Mouse (Mus musculus): ENCODE measurements around the gene Elac2. TPM values are rescaled to one million over a fixed set of nuclear protein-coding genes. Genes with fewer than 3 reads are reported as not detected.

The Elac2 gene
- polyA plus RNA-seq, 1 experiment from 2014 or later: 25.2 TPM

GRCm38 (mm10) chr11:64971471-64971988 is 7.3 kb upstream of the Elac2 start:
- H3K4me2 ChIP-seq: no peak overlapping the region
- 65% methylated on average over 3 of the region's 3 CpGs for WGBS
- no peak overlapping the region for H3K4me3 ChIP-seq
- no peaks in the 10 kb centered on the region for H3K9me3 ChIP-seq (replicated peaks)
- H3K9ac ChIP-seq: no peak overlapping the region
- no peaks in the 10 kb centered on the region for H3K4me1 ChIP-seq (replicated peaks)
- no peak for ATAC-seq (ENCODE audit: insufficient number of reproducible peaks, low FRiP score)
- no peaks in the 10 kb centered on the region for H3K36me3 ChIP-seq
- peaks cover 18% of the 10 kb centered on the region for H3K27me3 ChIP-seq (replicated peaks)
- H3K27ac ChIP-seq (ENCODE audit: poor library complexity, severe bottlenecking): no peak overlapping the region

GRCm38 (mm10) chr11:64972418-64972817 is 6.4 kb upstream of the Elac2 start:
- H3K9ac ChIP-seq: no peak overlapping the region
- H3K9me3 ChIP-seq (replicated peaks): no peaks in the 10 kb centered on the region
- ATAC-seq (ENCODE audit: insufficient number of reproducible peaks, low FRiP score): no peak
- 65% methylated on average over 2 of the region's 2 CpGs for WGBS
- no peaks in the 10 kb centered on the region for H3K4me1 ChIP-seq (replicated peaks)
- H3K27ac ChIP-seq (ENCODE audit: poor library complexity, severe bottlenecking): no peak overlapping the region
- H3K36me3 ChIP-seq: no peaks in the 10 kb centered on the region
- no peak overlapping the region for H3K4me2 ChIP-seq
- no peak overlapping the region for H3K4me3 ChIP-seq
- peaks cover 22% of the 10 kb centered on the region for H3K27me3 ChIP-seq (replicated peaks)

GRCm38 (mm10) chr11:64979489-64979845 is 629 bp downstream of the Elac2 start:
- WGBS: 7% methylated on average over 9 of the region's 9 CpGs
- Histone ChIP-seq H3K9ac (peak overlapping the region; percentile 89), H3K4me3 (peak overlapping the region; percentile 96), H3K4me1 (replicated peaks) (peaks cover 13% of the 10 kb centered on the region), H3K27me3 (replicated peaks) (peaks cover 10% of the 10 kb centered on the region), H3K36me3 (peaks cover 34% of the 10 kb centered on the region), H3K4me2 (peak overlapping the region; percentile 93), H3K9me3 (replicated peaks) (no peaks in the 10 kb centered on the region), H3K27ac (ENCODE audit: poor library complexity, severe bottlenecking) (no peak overlapping the region)
- no peak for ATAC-seq (ENCODE audit: insufficient number of reproducible peaks, low FRiP score)

GRCm38 (mm10) chr11:64988556-64988955 is 9.7 kb downstream of the Elac2 start:
- Histone ChIP-seq H3K4me2 (no peak overlapping the region), H3K4me1 (replicated peaks) (no peaks in the 10 kb centered on the region), H3K9me3 (replicated peaks) (no peaks in the 10 kb centered on the region), H3K36me3 (peaks cover 86% of the 10 kb centered on the region), H3K4me3 (no peak overlapping the region), H3K27me3 (replicated peaks) (no peaks in the 10 kb centered on the region), H3K9ac (no peak overlapping the region), H3K27ac (ENCODE audit: poor library complexity, severe bottlenecking) (no peak overlapping the region)
- 73% methylated on average over 2 of the region's 2 CpGs for WGBS
- no peak for ATAC-seq (ENCODE audit: insufficient number of reproducible peaks, low FRiP score)

- no peak overlapping the region for H3K4me2 ChIP-seq
- H3K4me1 ChIP-seq (replicated peaks): no peaks in the 10 kb centered on the region
- no peaks in the 10 kb centered on the region for H3K27me3 ChIP-seq (replicated peaks)
- no peaks in the 10 kb centered on the region for H3K9me3 ChIP-seq (replicated peaks)
- no peak overlapping the region for H3K9ac ChIP-seq
- H3K27ac ChIP-seq (ENCODE audit: poor library complexity, severe bottlenecking): no peak overlapping the region
- 87% methylated on average over 3 of the region's 3 CpGs for WGBS
- peaks cover 91% of the 10 kb centered on the region for H3K36me3 ChIP-seq
- H3K4me3 ChIP-seq: no peak overlapping the region
- ATAC-seq (ENCODE audit: insufficient number of reproducible peaks, low FRiP score): no peak
These were observed 19.6 kb downstream of the Elac2 start for GRCm38 (mm10) chr11:64998439-64998838.

DNA sequence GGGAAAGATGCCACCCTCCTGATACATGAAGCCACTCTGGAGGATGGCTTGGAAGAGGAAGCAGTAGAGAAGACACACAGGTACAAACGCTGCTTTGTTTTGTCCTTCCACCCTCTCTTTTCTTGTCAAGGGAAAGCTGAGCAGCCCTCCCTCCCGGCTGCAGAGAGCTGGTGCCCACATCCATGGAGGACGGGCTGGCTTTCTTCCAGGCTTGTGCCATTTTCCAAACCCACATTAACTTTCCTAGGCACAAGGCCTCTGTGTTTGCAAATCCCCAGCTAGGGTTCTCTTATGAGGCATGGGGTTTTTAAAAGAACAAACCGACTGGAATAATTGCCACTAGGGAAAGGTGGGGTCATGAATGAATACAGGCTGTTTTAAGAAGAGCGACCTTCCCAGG is 20.8 kb downstream of the Elac2 start:
- Histone ChIP-seq H3K9ac (no peak overlapping the region), H3K27ac (ENCODE audit: poor library complexity, severe bottlenecking) (no peak overlapping the region), H3K4me1 (replicated peaks) (no peaks in the 10 kb centered on the region), H3K36me3 (peaks cover 89% of the 10 kb centered on the region), H3K9me3 (replicated peaks) (no peaks in the 10 kb centered on the region), H3K4me2 (no peak overlapping the region), H3K27me3 (replicated peaks) (no peaks in the 10 kb centered on the region), H3K4me3 (no peak overlapping the region)
- ATAC-seq (ENCODE audit: insufficient number of reproducible peaks, low FRiP score): no peak
- WGBS: 87% methylated on average over 5 of the region's 5 CpGs

- WGBS: 92% methylated on average over 14 of the region's 14 CpGs
These were observed 22.9 kb downstream of the Elac2 start for GRCm38 (mm10) chr11:65001729-65002128.

GRCm38 (mm10) chr11:65003611-65004010 is 24.8 kb downstream of the Elac2 start:
- ATAC-seq (ENCODE audit: insufficient number of reproducible peaks, low FRiP score): no peak
- Histone ChIP-seq H3K4me1 (replicated peaks) (peaks cover 13% of the 10 kb centered on the region; the same call in 1 of the 2 replicates), H3K27ac (ENCODE audit: poor library complexity, severe bottlenecking) (no peak overlapping the region), H3K4me2 (no peak overlapping the region), H3K27me3 (replicated peaks) (no peaks in the 10 kb centered on the region), H3K9ac (no peak overlapping the region), H3K4me3 (no peak overlapping the region), H3K36me3 (peaks cover 64% of the 10 kb centered on the region), H3K9me3 (replicated peaks) (no peaks in the 10 kb centered on the region)
- 64% methylated on average over 5 of the region's 5 CpGs for WGBS

More at GRCm38 (mm10) chr11:65001729-65002128, 22.9 kb downstream of the Elac2 start:
- no peaks in the 10 kb centered on the region for H3K27me3 ChIP-seq (replicated peaks)
- H3K36me3 ChIP-seq: peaks cover 83% of the 10 kb centered on the region
- no peak overlapping the region for H3K9ac ChIP-seq
- H3K4me2 ChIP-seq: no peak overlapping the region
- no peaks in the 10 kb centered on the region for H3K9me3 ChIP-seq (replicated peaks)
- H3K4me3 ChIP-seq: no peak overlapping the region
- peaks cover 3% of the 10 kb centered on the region; the same call in 1 of the 2 replicates for H3K4me1 ChIP-seq (replicated peaks)
- ATAC-seq (ENCODE audit: insufficient number of reproducible peaks, low FRiP score): no peak
- H3K27ac ChIP-seq (ENCODE audit: poor library complexity, severe bottlenecking): no peak overlapping the region

- Histone ChIP-seq H3K36me3 (peaks cover 52% of the 10 kb centered on the region), H3K4me2 (no peak overlapping the region), H3K4me1 (replicated peaks) (peaks cover 13% of the 10 kb centered on the region; the same call in 1 of the 2 replicates), H3K9ac (no peak overlapping the region), H3K9me3 (replicated peaks) (no peaks in the 10 kb centered on the region), H3K27me3 (replicated peaks) (no peaks in the 10 kb centered on the region), H3K27ac (ENCODE audit: poor library complexity, severe bottlenecking) (no peak overlapping the region), H3K4me3 (no peak overlapping the region)
- 69% methylated on average over 3 of the region's 3 CpGs for WGBS
- ATAC-seq (ENCODE audit: insufficient number of reproducible peaks, low FRiP score): no peak
These were observed 26.0 kb downstream of the Elac2 start for GRCm38 (mm10) chr11:65004836-65005235.

DNA sequence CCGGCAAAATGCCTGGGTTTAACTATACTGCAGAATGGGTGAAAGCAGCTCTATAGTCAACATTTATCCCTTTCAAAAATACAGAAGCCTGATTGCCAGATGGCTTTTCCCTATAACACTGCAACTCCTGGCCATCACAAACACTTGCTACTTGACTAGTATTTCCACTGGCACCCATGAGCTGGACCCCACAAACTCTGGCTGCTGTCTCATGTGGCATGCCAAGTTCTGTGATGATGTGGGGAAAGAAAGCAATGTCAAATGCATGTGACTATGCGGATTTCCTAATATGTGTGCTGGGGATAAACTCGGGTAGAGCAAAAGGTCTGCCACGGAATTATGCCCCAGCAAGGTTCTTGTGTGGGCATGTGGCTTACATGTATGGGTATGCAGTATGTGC is 27.2 kb downstream of the Elac2 start:
- Histone ChIP-seq H3K4me3 (no peak overlapping the region), H3K27ac (ENCODE audit: poor library complexity, severe bottlenecking) (no peak overlapping the region), H3K27me3 (replicated peaks) (no peaks in the 10 kb centered on the region), H3K36me3 (peaks cover 40% of the 10 kb centered on the region), H3K9me3 (replicated peaks) (no peaks in the 10 kb centered on the region), H3K4me2 (no peak overlapping the region), H3K4me1 (replicated peaks) (peaks cover 13% of the 10 kb centered on the region; the same call in 1 of the 2 replicates), H3K9ac (no peak overlapping the region)
- no peak for ATAC-seq (ENCODE audit: insufficient number of reproducible peaks, low FRiP score)
- WGBS: 91% methylated on average over 4 of the region's 4 CpGs

DNA sequence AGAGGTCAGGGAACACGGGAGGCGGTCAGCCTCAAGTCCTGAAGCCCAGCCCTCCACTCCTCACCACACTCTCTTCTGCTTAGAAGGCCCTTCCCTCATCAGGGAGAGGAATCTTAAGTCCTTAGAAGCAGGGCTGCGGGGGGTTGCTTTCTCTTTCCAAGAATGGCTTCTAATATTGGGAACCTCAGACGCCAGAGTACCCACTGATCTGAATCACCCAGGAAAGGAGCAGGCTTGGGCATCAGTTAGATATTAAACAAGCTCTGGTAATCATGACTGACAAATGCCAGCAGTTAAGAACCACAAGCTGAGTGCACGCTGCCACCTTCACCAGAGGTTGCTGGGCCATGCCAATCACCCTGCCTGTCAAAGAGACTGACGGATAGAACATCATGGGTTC is 35.1 kb downstream of the Elac2 start:
- Histone ChIP-seq H3K27me3 (replicated peaks) (no peaks in the 10 kb centered on the region), H3K27ac (ENCODE audit: poor library complexity, severe bottlenecking) (no peak overlapping the region), H3K36me3 (peaks cover 13% of the 10 kb centered on the region), H3K9ac (no peak overlapping the region), H3K4me2 (no peak overlapping the region), H3K4me3 (no peak overlapping the region), H3K4me1 (replicated peaks) (0 out of 2 replicates have a peak, but pooled peaks cover 4% of the 10 kb centered on the region), H3K9me3 (replicated peaks) (no peaks in the 10 kb centered on the region)
- ATAC-seq (ENCODE audit: insufficient number of reproducible peaks, low FRiP score): no peak
- WGBS: 67% methylated on average over 6 of the region's 6 CpGs

GRCm38 (mm10) chr11:65016754-65017153 is 37.9 kb downstream of the Elac2 start:
- no peak overlapping the region for H3K4me2 ChIP-seq
- ATAC-seq (ENCODE audit: insufficient number of reproducible peaks, low FRiP score): no peak

More at GRCm38 (mm10) chr11:65016754-65017153, 37.9 kb downstream of the Elac2 start:
- no peak overlapping the region for H3K27ac ChIP-seq (ENCODE audit: poor library complexity, severe bottlenecking)
- H3K36me3 ChIP-seq: peaks cover 21% of the 10 kb centered on the region
- H3K27me3 ChIP-seq (replicated peaks): no peaks in the 10 kb centered on the region
- no peaks in the 10 kb centered on the region for H3K9me3 ChIP-seq (replicated peaks)
- 0 out of 2 replicates have a peak, but pooled peaks cover 4% of the 10 kb centered on the region for H3K4me1 ChIP-seq (replicated peaks)
- H3K9ac ChIP-seq: no peak overlapping the region
- WGBS: 84% methylated on average over 1 of the region's 1 CpGs
- H3K4me3 ChIP-seq: no peak overlapping the region
